In the genomic region with DNA sequence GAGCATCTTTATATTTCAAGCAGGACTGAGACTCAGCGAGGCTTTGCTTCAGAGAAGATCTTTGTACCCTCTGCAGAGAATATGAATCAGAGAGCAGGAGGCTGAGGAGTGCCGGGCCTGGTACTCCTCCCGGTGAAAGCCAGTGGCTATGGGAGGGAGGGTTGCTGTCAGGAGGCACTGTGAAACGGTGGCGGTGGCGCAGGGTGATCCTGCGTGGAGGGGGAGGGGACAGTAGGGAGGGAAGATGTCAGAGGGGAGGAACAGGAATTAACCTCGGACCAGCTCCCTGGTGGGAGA, we compare ENCODE assay signal across 10 mouse cellular contexts. TPM values are rescaled to one million over a fixed set of nuclear protein-coding genes. Genes with fewer than 3 reads are reported as not detected.
DNase-seq lines count a peak whose midpoint lies in the region; ATAC-seq and TF ChIP-seq lines count a peak whose summit lies in the region.
"Had no signal": no experiment of that assay in that cellular context is flagged by ENCODE, and none has a peak within 500 bp of the region (broad histone marks: within the 10 kb centered on the region; RNA-seq: fewer than 3 reads in every experiment).

No protein-coding gene starts in this region.

- no peaks in the 10 kb centered on the region for H3K36me3 ChIP-seq in kidney, postnatal 0 days (ENCODE audit: insufficient read depth, low read length)
- H3K36me3 ChIP-seq in forebrain, embryonic 14.5 days (ENCODE audit: control insufficient read depth, insufficient read depth, low read length), result no peaks in the 10 kb centered on the region
- no peaks in the 10 kb centered on the region for H3K36me3 ChIP-seq in limb, embryonic 10.5 days
- no peaks in the 10 kb centered on the region for H3K36me3 ChIP-seq in stomach, embryonic 14.5 days (ENCODE audit: control insufficient read depth, insufficient read depth, low read length)

- no peak overlapping the region for H3K4me3 ChIP-seq in kidney, postnatal 0 days (replicated peaks; ENCODE audit: low read depth, low read length)
- H3K4me3 ChIP-seq in forebrain, embryonic 14.5 days (ENCODE audit: low read depth, low read length), result no peak overlapping the region
- peak overlapping the region; percentile 31; the same call in 1 of the 2 replicates for H3K4me3 ChIP-seq in limb, embryonic 10.5 days
- no peak overlapping the region for H3K4me3 ChIP-seq in stomach, embryonic 14.5 days (ENCODE audit: low read depth, low read length)

- H3K4me1 ChIP-seq in kidney, postnatal 0 days (replicated peaks; ENCODE audit: insufficient read depth, low read length), result 0 out of 2 replicates have a peak, but pooled peaks cover 2% of the 10 kb centered on the region
- 0 out of 2 replicates have a peak, but pooled peaks cover 2% of the 10 kb centered on the region for H3K4me1 ChIP-seq in forebrain, embryonic 14.5 days (ENCODE audit: control insufficient read depth, insufficient read depth, low read length)
- H3K4me1 ChIP-seq in limb, embryonic 10.5 days, result peaks cover 3% of the 10 kb centered on the region; the same call in 1 of the 2 replicates
- 0 out of 2 replicates have a peak, but pooled peaks cover 5% of the 10 kb centered on the region for H3K4me1 ChIP-seq in stomach, embryonic 14.5 days (ENCODE audit: control insufficient read depth, insufficient read depth, low read length)

- H3K27ac ChIP-seq in kidney, postnatal 0 days, result no peak overlapping the region
- no peak overlapping the region for H3K27ac ChIP-seq in forebrain, embryonic 14.5 days (ENCODE audit: low read depth, low read length)
- H3K27ac ChIP-seq in limb, embryonic 10.5 days, result no peak overlapping the region
- H3K27ac ChIP-seq in stomach, embryonic 14.5 days (ENCODE audit: low read length), result no peak overlapping the region
- H3K27ac ChIP-seq: left cerebral cortex, adult 2 months; macrophage had no signal

- DNase-seq in kidney, postnatal 0 days (ENCODE audit: low spot score), result no peak
- no peak for DNase-seq in kidney, adult 18-20 months
- no peak for DNase-seq in forebrain, embryonic 14.5 days (ENCODE audit: low spot score)
- peak; percentile 38 for DNase-seq in limb, embryonic 10.5 days (ENCODE audit: low spot score)
- DNase-seq in retina, postnatal 1 day, result no peak
- DNase-seq in frontal cortex, postnatal 10 days (ENCODE audit: low spot score in 2 of 2), result no peak
- no peak for DNase-seq in B cell, adult 2 months

- no peak for TF ChIP-seq CTCF in kidney, postnatal 0 days (IDR thresholded peaks at IDR 0.05; ENCODE audit: low read depth)

- H3K9me3 ChIP-seq in kidney, postnatal 0 days (replicated peaks; ENCODE audit: low read length), result no peaks in the 10 kb centered on the region
- H3K9me3 ChIP-seq in forebrain, embryonic 14.5 days (replicated peaks; ENCODE audit: control insufficient read depth, low read length), result no peaks in the 10 kb centered on the region
- no peaks in the 10 kb centered on the region for H3K9me3 ChIP-seq in limb, embryonic 10.5 days (replicated peaks)
- H3K9me3 ChIP-seq in stomach, embryonic 14.5 days (ENCODE audit: control insufficient read depth, low read depth, low read length), result no peaks in the 10 kb centered on the region

- H3K27me3 ChIP-seq in kidney, postnatal 0 days (ENCODE audit: insufficient read depth, low read length), result no peaks in the 10 kb centered on the region
- 0 out of 2 replicates have a peak, but pooled peaks cover 3% of the 10 kb centered on the region for H3K27me3 ChIP-seq in forebrain, embryonic 14.5 days (replicated peaks; ENCODE audit: control insufficient read depth, insufficient read depth, low read length)
- H3K27me3 ChIP-seq in limb, embryonic 10.5 days (ENCODE audit: low read depth, poor library complexity, severe bottlenecking), result peaks cover 52% of the 10 kb centered on the region
- H3K27me3 ChIP-seq in stomach, embryonic 14.5 days (ENCODE audit: control insufficient read depth, insufficient read depth, low read length), result no peaks in the 10 kb centered on the region

- ATAC-seq in kidney, postnatal 0 days (replicated peaks; ENCODE audit: low FRiP score, low read depth), result peak; percentile 12
- ATAC-seq in forebrain, embryonic 14.5 days, result no peak
- 0 out of 2 replicates have a peak, but pooled peaks have one; percentile 1 for ATAC-seq in stomach, embryonic 14.5 days (ENCODE audit: insufficient number of reproducible peaks, insufficient read depth, low FRiP score, low read depth)

- H3K4me2 ChIP-seq in kidney, postnatal 0 days (ENCODE audit: low read length), result no peak overlapping the region
- 0 out of 2 replicates have a peak overlapping the region, but pooled peaks have one; percentile 38 for H3K4me2 ChIP-seq in forebrain, embryonic 14.5 days (ENCODE audit: low read length)
- H3K4me2 ChIP-seq in stomach, embryonic 14.5 days (replicated peaks; ENCODE audit: low read depth, low read length), result no peak overlapping the region

- WGBS in kidney, postnatal 0 days, result 27% methylated on average over 8 of the region's 8 CpGs
- 17% methylated on average over 8 of the region's 8 CpGs for WGBS in forebrain, embryonic 14.5 days
- WGBS in limb, embryonic 10.5 days, result 22% methylated on average over 8 of the region's 8 CpGs
- 21% methylated on average over 8 of the region's 8 CpGs for WGBS in stomach, embryonic 14.5 days

- no peak overlapping the region for H3K9ac ChIP-seq in kidney, postnatal 0 days (ENCODE audit: low read depth, low read length)
- H3K9ac ChIP-seq in forebrain, embryonic 14.5 days (ENCODE audit: low read length), result no peak overlapping the region
- H3K9ac ChIP-seq in stomach, embryonic 14.5 days (replicated peaks; ENCODE audit: low read depth, low read length), result no peak overlapping the region

RNA-seq across cellular contexts. Expression of gene Cep170b, which starts 12.7 kb away (rescaled TPM):
- 13.6 and 13.9 TPM in 2 replicates for polyA plus RNA-seq in kidney, postnatal 0 days (2015; fragmentation: Nextera tagmentation; extraction: Ambion mirVana)
- 10.3 and 15.7 TPM in 2 replicates for polyA plus RNA-seq in forebrain, embryonic 14.5 days (2014; fragmentation: Nextera tagmentation; extraction: Ambion mirVana)
- polyA plus RNA-seq in limb, embryonic 10.5 days (2016; fragmentation: Nextera tagmentation; extraction: Ambion mirVana), result 6.7 and 12.3 TPM in 2 replicates
- 15.8 and 16.2 TPM in 2 replicates for polyA plus RNA-seq in stomach, embryonic 14.5 days (2014; fragmentation: Nextera tagmentation; extraction: Ambion mirVana)

RNA-seq across cellular contexts. Expression of gene Zbtb42, which starts 28.9 kb away (rescaled TPM):
- 5.9 and 6.7 TPM in 2 replicates for polyA plus RNA-seq in kidney, postnatal 0 days (2015; fragmentation: Nextera tagmentation; extraction: Ambion mirVana)
- 1.0 and 1.8 TPM in 2 replicates for polyA plus RNA-seq in forebrain, embryonic 14.5 days (2014; fragmentation: Nextera tagmentation; extraction: Ambion mirVana)
- polyA plus RNA-seq in limb, embryonic 10.5 days (2016; fragmentation: Nextera tagmentation; extraction: Ambion mirVana), result 1.4 and 2.7 TPM in 2 replicates
- 10.9 and 14.2 TPM in 2 replicates for polyA plus RNA-seq in stomach, embryonic 14.5 days (2014; fragmentation: Nextera tagmentation; extraction: Ambion mirVana)

RNA-seq across cellular contexts. Expression of gene Akt1, which starts 32.8 kb away (rescaled TPM):
- 72.5 and 114 TPM in 2 replicates for polyA plus RNA-seq in kidney, postnatal 0 days (2015; fragmentation: Nextera tagmentation; extraction: Ambion mirVana)
- 61.7 and 65.4 TPM in 2 replicates for polyA plus RNA-seq in forebrain, embryonic 14.5 days (2014; fragmentation: Nextera tagmentation; extraction: Ambion mirVana)
- 59.3 and 82.8 TPM in 2 replicates for polyA plus RNA-seq in limb, embryonic 10.5 days (2016; fragmentation: Nextera tagmentation; extraction: Ambion mirVana)
- polyA plus RNA-seq in stomach, embryonic 14.5 days (2014; fragmentation: Nextera tagmentation; extraction: Ambion mirVana), result 55.6 and 64.6 TPM in 2 replicates

RNA-seq across cellular contexts. Expression of gene Pld4, which starts 52.9 kb away (rescaled TPM):
- polyA plus RNA-seq in kidney, postnatal 0 days (2015; fragmentation: Nextera tagmentation; extraction: Ambion mirVana), result 7.8 TPM in 2 replicates
- 5.9 and 7.0 TPM in 2 replicates for polyA plus RNA-seq in forebrain, embryonic 14.5 days (2014; fragmentation: Nextera tagmentation; extraction: Ambion mirVana)
- polyA plus RNA-seq in limb, embryonic 10.5 days (2016; fragmentation: Nextera tagmentation; extraction: Ambion mirVana), result 2.1 and 3.5 TPM in 2 replicates
- polyA plus RNA-seq in stomach, embryonic 14.5 days (2014; fragmentation: Nextera tagmentation; extraction: Ambion mirVana), result 12.9 and 13.3 TPM in 2 replicates
